Mouse (Mus musculus) gastrocnemius, postnatal 14 days (tissue): ENCODE results near the gene Ripply3. TPM values are rescaled to one million over a fixed set of nuclear protein-coding genes. Genes with fewer than 3 reads are reported as not detected.
"Not testable (repeated sequence)": the region's sequence is repeated elsewhere in the genome, so short reads cannot be mapped to it uniquely, and the experiment has no call there.

Experiments used
- DNase-seq: peaks from one replicate; pipeline ENCODE4 v3.0.0; 2021; ENCODE audit warnings: mixed read lengths
- intact Hi-C: fragments of 180-260 bp; cut with DNase I; formaldehyde crosslinking; loops from one replicate; pipeline ENCODE4 v1.15.1; 2025; ENCODE audit warnings: low total_unique reads
- total RNA-seq, 2 experiments: library from RNA; stranded (reverse); gene quantifications; 2 replicates each; pipeline ENCODE4 v1.2.3; 2021

The Ripply3 gene
- total RNA-seq, 2 experiments from 2014 or later, result 1.8 to 2.0 TPM

- DNase-seq, result peak; percentile 81
Observed at GRCm38 (mm10) chr16:94312663-94313228, 15.5 kb upstream of the Ripply3 start.

GRCm38 (mm10) chr16:94313229-94314030, 14.8 kb upstream of the Ripply3 start, which contains the start of gene Hlcs:
Hlcs (minus strand) TSS chr16:94313571.
- intact Hi-C loops, result no loop called here
- DNase-seq, result peak; percentile 99

More at GRCm38 (mm10) chr16:94312663-94313228, 15.5 kb upstream of the Ripply3 start:
- intact Hi-C loops, result no loop called here

DNA sequence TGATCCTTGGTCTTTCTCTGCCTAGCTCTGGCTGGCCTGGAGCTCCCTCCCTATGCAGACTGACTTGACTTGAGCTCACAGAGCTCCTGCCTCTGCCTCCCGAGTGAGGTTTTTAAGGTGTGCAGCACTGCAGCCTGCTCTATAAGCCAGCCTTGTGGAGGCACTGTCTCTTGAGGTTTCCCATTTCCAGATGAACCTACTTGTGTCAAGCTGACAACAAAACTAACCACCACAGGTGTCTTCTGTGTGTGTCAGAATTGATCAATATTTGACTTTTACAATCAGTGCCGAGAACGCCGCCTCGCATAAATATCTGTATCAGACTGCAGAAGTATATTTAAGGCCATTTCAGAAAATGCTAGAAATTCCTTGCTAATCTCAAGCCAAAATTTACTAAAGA, 13.6 kb upstream of the Ripply3 start:
- intact Hi-C loops, result no loop called here
- no peak for DNase-seq

GRCm38 (mm10) chr16:94315215-94315614, 13.0 kb upstream of the Ripply3 start:
- no peak for DNase-seq
- intact Hi-C loops, result no loop called here

DNA sequence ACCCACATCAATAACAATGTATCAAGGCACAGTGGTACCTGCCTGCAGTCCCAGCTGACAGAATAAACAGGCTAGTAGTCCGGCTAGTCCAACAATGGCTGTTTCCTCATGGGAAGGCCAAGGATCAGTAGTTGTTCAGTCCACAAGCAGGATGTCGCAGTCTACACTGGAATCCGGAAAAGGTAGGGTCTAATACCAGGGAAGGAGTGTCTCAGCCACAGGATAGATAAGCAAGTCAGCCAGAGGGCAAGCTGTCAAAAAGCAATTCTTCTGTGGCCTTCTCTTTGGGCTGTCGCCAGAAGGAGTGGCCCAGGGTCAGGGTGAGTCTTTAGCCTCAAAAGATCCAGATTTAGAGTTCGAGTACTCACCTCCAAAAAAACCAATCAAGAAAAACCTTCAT, 10.5 kb upstream of the Ripply3 start:
- no peak for DNase-seq
- intact Hi-C loops, result no loop called here

DNA sequence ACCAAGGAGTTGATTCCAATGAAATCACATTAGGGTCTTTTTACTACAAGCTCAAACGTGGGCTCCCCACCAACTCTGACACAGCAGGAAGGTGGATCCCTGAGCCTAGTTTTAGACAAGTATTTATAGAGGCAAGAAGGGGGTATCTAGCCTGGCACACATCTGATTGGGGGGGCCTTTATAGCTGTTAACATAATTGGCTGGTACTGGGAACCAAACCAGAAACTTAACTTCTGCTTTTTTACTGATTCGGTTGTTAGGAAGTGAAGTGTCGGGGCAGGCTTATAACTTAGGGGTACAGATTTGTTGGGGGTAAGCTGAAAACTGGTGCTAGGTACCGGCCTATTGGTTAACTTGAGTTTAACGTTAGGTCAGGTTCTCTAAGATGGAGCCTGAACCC, 8.0 kb upstream of the Ripply3 start:
- intact Hi-C loops, result no loop called here
- DNase-seq, result no peak

DNA sequence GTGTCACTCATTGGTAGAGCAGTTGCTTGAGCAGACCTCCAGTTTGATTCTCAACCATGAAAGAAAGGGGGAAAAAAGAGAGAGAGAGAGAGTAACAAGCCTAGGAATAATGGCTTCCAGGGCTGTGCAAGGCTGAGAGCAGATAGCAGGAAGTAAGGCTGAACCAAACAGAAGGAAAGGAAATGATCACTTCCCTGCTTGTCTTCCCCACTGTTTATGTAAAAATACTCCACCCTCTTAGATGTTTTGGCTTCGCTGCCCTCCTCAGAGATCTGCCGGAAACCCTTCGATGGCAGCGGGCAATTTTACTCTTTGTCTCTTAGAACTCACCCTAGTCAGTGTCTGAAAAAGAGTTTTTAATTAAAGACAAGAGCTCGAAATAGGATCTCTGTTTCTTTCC, 4.5 kb upstream of the Ripply3 start:
- intact Hi-C loops, result no loop called here
- no peak for DNase-seq

DNA sequence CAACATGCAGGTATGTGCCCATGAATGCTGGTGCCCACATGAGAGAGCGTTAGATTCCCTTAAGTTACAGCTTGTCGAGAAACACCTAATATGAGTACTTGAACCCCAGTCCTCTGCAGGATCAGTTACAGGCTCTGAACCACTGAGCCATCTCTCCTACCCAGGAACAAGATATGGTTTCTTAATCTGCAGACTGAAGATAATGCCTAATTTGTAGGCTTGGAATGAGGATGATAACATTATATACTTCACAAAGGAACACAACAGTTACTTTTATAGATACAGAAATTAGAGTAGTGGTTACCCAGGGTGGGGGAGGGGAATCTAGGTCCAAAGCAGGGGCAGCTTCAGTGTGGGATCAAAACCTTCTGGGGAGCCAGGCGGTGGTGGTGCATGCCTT, 2.2 kb upstream of the Ripply3 start:
- intact Hi-C loops, result no loop called here
- no peak for DNase-seq

- DNase-seq, result no peak
- intact Hi-C loops, result no loop called here
Observed at GRCm38 (mm10) chr16:94328881-94329867, 954 bp downstream of the Ripply3 start.

DNA sequence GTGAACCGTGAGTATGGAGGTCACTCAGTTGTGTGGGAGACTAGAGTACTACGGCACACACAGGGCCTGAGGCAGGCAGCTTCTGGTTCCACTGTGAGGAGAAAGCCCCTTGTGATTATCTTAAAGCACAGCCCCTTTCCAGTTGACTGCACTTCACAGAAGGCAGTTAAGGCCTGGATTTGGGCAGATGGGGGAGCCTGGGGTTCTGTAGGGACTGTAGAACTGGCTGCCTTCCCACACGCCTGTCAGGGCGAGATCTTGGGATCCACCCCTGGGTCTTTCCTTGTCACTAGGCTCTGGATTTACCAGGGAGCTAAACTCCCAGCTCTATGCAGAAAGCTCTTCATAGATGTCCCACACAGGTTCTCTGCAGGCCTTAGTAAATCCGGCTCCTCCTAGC, 2.2 kb downstream of the Ripply3 start:
- intact Hi-C loops, result no loop called here
- no peak for DNase-seq

- intact Hi-C loops, result no loop called here
Observed at GRCm38 (mm10) chr16:94331233-94331885, 3.1 kb downstream of the Ripply3 start.

GRCm38 (mm10) chr16:94331886-94332252, 3.6 kb downstream of the Ripply3 start:
- peak; percentile 47 for DNase-seq
- intact Hi-C loops, result no loop called here

More at GRCm38 (mm10) chr16:94331233-94331885, 3.1 kb downstream of the Ripply3 start:
- no peak for DNase-seq

GRCm38 (mm10) chr16:94335656-94336055, 7.4 kb downstream of the Ripply3 start:
- DNase-seq, result no peak
- intact Hi-C loops, result no loop called here

- intact Hi-C loops, DNase-seq: not testable (repeated sequence)
Observed at GRCm38 (mm10) chr16:94339164-94340160, 11.2 kb downstream of the Ripply3 start.

DNA sequence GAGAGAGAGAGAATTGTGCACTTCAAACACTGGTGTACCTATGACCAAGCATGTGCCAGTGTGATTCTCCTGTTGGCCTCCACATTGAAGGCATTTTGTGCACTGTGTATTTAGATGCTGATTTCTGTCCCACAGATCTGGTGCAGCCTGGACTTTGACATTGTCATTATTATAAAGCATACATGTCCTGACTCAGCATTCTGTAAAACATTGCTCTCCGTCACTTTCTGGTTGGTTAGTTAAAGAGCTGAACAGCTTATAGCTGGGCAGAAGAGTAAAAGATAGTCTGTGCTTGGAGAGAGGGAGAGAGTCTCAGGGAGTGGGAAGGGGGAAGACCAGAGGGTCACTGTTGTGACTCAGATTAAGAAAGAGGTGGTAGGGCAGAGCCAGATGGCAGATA, 17.5 kb downstream of the Ripply3 start:
- intact Hi-C loops, result no loop called here

DNA sequence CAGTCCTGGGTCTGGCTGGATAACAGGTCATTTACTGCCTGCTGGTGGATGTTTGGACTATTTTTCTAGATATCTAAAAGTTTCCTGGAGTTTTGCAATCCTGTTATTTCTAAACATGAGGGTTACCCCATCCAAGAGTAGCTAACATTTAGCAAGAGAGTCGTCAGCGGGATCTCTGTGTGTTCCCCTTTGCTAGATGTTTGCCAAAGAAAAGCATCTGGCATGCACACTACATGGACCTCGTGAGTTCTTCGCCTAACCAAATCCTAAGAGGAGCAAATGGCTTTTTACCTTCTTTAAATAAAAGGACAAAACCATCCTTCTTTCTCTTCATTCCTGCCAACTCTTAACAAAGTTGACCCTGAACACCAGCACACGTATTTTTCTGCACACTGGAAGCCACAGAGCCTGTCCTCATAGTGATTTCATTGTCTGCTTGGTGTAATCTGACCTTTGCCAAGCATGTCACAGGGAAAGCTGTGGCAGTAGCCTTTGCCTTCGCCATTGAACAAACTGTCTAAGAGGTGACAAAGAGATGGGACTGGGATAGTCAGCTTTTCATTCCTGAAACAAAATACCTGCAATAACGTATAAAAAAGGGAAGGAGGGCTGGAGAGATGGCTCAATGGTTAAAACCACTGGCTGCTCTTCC, 19.0 kb downstream of the Ripply3 start:
- DNase-seq, result no peak
- intact Hi-C loops, result no loop called here

More for the DNA sequence above, 17.5 kb downstream of the Ripply3 start:
- DNase-seq, result no peak

DNA sequence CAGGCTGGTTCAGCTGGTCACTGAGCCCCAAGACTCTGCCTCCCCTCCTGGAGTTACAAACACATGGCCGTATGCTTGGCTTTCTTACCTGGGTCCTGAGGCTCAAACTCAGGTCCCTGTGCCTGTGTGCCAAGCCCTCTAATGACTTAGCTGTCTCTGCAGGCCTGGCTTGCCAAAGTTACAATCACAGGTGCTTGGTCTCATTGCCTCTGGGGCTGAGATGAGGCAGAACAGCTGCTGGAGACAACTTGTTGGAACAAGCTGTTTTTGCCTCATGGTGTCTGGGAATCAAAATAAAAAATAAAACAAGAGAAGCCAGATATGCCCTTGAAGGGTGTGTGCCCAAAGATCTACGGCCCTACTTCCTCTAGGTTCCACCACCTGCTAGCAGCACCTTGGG, 20.6 kb downstream of the Ripply3 start:
- intact Hi-C loops, result no loop called here
- DNase-seq, result no peak
